Mouse (Mus musculus): Measurements from ENCODE around the gene Irx2.

The Irx2 gene

GRCm38 (mm10) chr13:72636331-72636851 lies 7.8 kb downstream of the Irx2 start:
- peak; percentile 67 for DNase-seq (ENCODE audit: extremely low spot score, low spot score)

- DNase-seq (ENCODE audit: extremely low spot score, low spot score) = peak; percentile 23
Observed at GRCm38 (mm10) chr13:72637536-72637935, 8.9 kb downstream of the Irx2 start.

- DNase-seq (ENCODE audit: extremely low spot score, low spot score) = peak; percentile 64
Observed at GRCm38 (mm10) chr13:72638401-72639130, 9.9 kb downstream of the Irx2 start.

GRCm38 (mm10) chr13:72639441-72640130 lies 11.0 kb downstream of the Irx2 start:
- peak; percentile 66 for DNase-seq (ENCODE audit: extremely low spot score, low spot score)

GRCm38 (mm10) chr13:72640131-72640521 lies 11.5 kb downstream of the Irx2 start:
- peak; percentile 36 for DNase-seq (ENCODE audit: extremely low spot score, low spot score)

GRCm38 (mm10) chr13:72656447-72656846 lies 27.8 kb downstream of the Irx2 start:
- no peak for DNase-seq (ENCODE audit: extremely low spot score, low spot score)

- DNase-seq (ENCODE audit: extremely low spot score, low spot score) = no peak
Observed at GRCm38 (mm10) chr13:72675826-72676225, 47.2 kb downstream of the Irx2 start.

Data from neural tube, embryonic 10.5 days (tissue).